Mouse (Mus musculus) Muller cell, postnatal 12 days (primary cell): ENCODE results near the gene Zfp827.

Source experiments
- DNase-seq: peaks from one replicate; pipeline ENCODE4 v3.0.0-alpha.2; 2015; ENCODE audit errors: inconsistent ontology term

Zfp827 gene

GRCm38 (mm10) chr8:79222106-79222751 lies 194.0 kb downstream of the Zfp827 start:
- DNase-seq, result no peak

DNA sequence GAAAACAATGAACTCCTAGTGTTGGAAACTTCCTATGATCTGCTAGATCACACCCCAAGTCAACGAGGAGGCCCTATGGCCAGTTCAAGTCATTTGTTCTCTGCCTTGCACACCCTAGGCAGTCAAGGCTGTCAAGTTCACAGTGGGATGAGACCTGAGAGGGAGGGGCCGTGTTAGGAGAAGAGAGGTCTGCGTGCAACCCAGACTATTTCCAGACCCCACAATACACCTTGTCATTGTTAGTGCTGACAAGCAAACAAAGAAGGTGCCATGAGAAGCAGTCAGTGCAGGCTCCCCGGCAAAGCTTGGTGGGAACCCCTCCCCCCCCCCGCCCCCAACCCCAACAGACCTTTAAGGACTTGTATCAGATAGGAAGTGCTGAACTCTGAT lies 194.5 kb downstream of the Zfp827 start:
- no peak for DNase-seq

- no peak for DNase-seq
Measured at GRCm38 (mm10) chr8:79224363-79224762, 196.1 kb downstream of the Zfp827 start.

- no peak for DNase-seq
Measured at GRCm38 (mm10) chr8:79225586-79225985, 197.3 kb downstream of the Zfp827 start.

DNA sequence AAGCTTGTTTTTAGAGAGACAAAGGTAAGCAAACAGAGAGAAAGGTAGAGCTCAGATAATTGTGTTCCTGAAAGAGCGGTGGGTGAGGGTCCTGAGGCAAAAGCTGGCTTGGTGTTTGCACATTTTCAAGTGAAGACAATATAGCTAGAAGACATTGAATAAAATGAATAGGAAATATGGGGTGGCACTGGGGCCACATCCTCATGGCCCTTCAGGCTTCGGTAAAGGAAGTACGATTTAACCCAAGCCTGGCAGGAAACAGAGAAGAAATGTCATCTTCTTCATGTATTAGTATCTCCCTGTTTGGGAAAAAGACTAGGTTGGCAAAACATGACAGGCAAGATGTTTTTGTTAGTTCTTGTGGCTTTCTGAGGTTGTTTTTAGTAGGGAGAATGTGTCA lies 197.8 kb downstream of the Zfp827 start:
- DNase-seq, result no peak

GRCm38 (mm10) chr8:79227194-79227593 lies 199.0 kb downstream of the Zfp827 start:
- no peak for DNase-seq

GRCm38 (mm10) chr8:79227916-79228315 lies 199.7 kb downstream of the Zfp827 start:
- no peak for DNase-seq

GRCm38 (mm10) chr8:79229266-79229888 lies 201.1 kb downstream of the Zfp827 start:
- no peak for DNase-seq

DNA sequence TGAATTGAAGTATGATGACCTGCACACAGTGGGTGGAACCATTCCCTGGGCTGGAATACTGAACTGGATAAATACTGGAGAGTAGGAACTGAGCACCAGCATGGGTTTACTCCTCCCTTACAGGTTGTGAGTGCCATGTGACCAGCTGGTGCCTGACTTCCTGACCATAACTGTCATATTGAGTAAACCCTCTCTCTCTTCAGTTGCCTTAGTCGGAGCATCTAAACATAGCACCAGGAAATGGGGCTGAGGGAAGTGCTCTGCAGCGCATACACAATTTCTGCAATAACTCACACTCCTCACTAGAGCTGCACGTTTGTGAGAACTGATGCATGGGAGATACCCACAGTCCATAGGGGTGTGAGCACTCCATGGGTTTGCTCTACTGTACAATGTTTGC lies 211.1 kb downstream of the Zfp827 start:
- DNase-seq, result no peak

GRCm38 (mm10) chr8:79239996-79240395 lies 211.8 kb downstream of the Zfp827 start:
- DNase-seq, result no peak
